Mouse (Mus musculus) CH12.LX (cell line): ENCODE measurements around the gene Cuedc1. TPM values are rescaled to one million over a fixed set of nuclear protein-coding genes. Genes with fewer than 3 reads are reported as not detected.

ENCODE experiments used
- DNase-seq: peaks from one replicate; pipeline ENCODE4 v3.0.0-alpha.2; 2013; ENCODE audit errors: extremely low read depth
- H3K27ac ChIP-seq: 2 replicates; pipeline ENCODE4 v1.5.1; 2012; ENCODE audit warnings: low read depth, mild to moderate bottlenecking, control low read depth, moderate library complexity; ENCODE audit not compliant: insufficient read depth
- H3K27me3 ChIP-seq: replicated peaks from 2 replicates; pipeline ENCODE3; 2012; ENCODE audit warnings: inconsistent platforms
- H3K36me3 ChIP-seq, 2 experiments: replicated peaks in 1 of 2; 2 replicates each; pipeline versions ENCODE3 to v1.6.1; 2012; ENCODE audit warnings: inconsistent platforms in 1 of 2, low read length in 1 of 2, mild to moderate bottlenecking in 1 of 2, mixed read lengths in 1 of 2, moderate library complexity in 1 of 2; ENCODE audit not compliant: control insufficient read depth in 1 of 2, insufficient read depth in 1 of 2
- H3K4me1 ChIP-seq, 2 experiments: 2 replicates each; pipeline ENCODE4 v1.6.1; 2012; ENCODE audit warnings: inconsistent platforms in 1 of 2, moderate library complexity in 1 of 2; ENCODE audit not compliant: insufficient read depth in 2 of 2, control insufficient read depth in 1 of 2
- H3K4me2 ChIP-seq: 2 replicates; pipeline ENCODE4 v1.6.1; 2012; ENCODE audit warnings: low read depth, mild to moderate bottlenecking, control low read depth; ENCODE audit not compliant: poor library complexity, insufficient read depth, severe bottlenecking
- H3K4me3 ChIP-seq, 3 experiments: fragments of 150-350 bp in 1 of 3; sonication (generic) in 1 of 3; replicated peaks in 1 of 3; 2 replicates each; pipeline versions ENCODE3 to v1.5.1; 2011 to 2012; ENCODE audit warnings: low read depth in 2 of 3, low read length in 2 of 3, mild to moderate bottlenecking in 2 of 3, moderate library complexity in 2 of 3, control low read depth in 1 of 3, improper control_type of control experiment in 1 of 3, inconsistent platforms in 1 of 3, mixed read lengths in 1 of 3; ENCODE audit not compliant: poor library complexity in 1 of 3
- H3K79me2 ChIP-seq: replicated peaks from 2 replicates; pipeline ENCODE4 v1.6.1; 2012; ENCODE audit warnings: mild to moderate bottlenecking, moderate library complexity; ENCODE audit not compliant: control insufficient read depth, poor library complexity, insufficient read depth, severe bottlenecking; ENCODE audit errors: extremely low read depth
- H3K9ac ChIP-seq: 2 replicates; pipeline ENCODE4 v1.6.1; 2012; ENCODE audit warnings: low read depth, mild to moderate bottlenecking, control low read depth, moderate library complexity; ENCODE audit not compliant: insufficient read depth
- H3K9me3 ChIP-seq: replicated peaks from 2 replicates; pipeline ENCODE3; 2012; ENCODE audit warnings: low read length, inconsistent platforms, mixed read lengths
- BHLHE40 ChIP-seq: IDR thresholded peaks from 2 replicates; pipeline ENCODE4 v1.6.1; 2011; ENCODE audit warnings: mild to moderate bottlenecking, low read depth, low read length, improper control_type of control experiment
- CHD1 ChIP-seq: IDR thresholded peaks from 2 replicates; pipeline ENCODE4 v1.6.1; 2012; ENCODE audit warnings: low read depth, low read length, improper control_type of control experiment, inconsistent platforms
- CHD2 ChIP-seq: IDR thresholded peaks from 2 replicates; pipeline ENCODE4 v1.6.1; 2011; ENCODE audit warnings: low read length, improper control_type of control experiment
- ETS1 ChIP-seq: conservative IDR thresholded peaks from 2 replicates; pipeline ENCODE4 v1.6.1; 2012; ENCODE audit warnings: low read depth, mild to moderate bottlenecking, inconsistent platforms, low read length, improper control_type of control experiment, moderate library complexity
- JUN ChIP-seq: IDR thresholded peaks from 2 replicates; pipeline ENCODE4 v1.6.1; 2011; ENCODE audit warnings: low read depth, mild to moderate bottlenecking, low read length, improper control_type of control experiment, moderate library complexity; ENCODE audit not compliant: insufficient read depth
- MYC ChIP-seq: IDR thresholded peaks from 2 replicates; pipeline ENCODE4 v1.6.1; 2011; ENCODE audit warnings: low read depth, mild to moderate bottlenecking, improper control_type of control experiment, low read length
- POLR2A ChIP-seq: IDR thresholded peaks from 2 replicates; pipeline ENCODE4 v1.6.1; 2011; ENCODE audit warnings: low read depth, mild to moderate bottlenecking, improper control_type of control experiment, low read length
- POLR2AphosphoS2 ChIP-seq: IDR thresholded peaks from 2 replicates; pipeline ENCODE4 v1.6.1; 2011; ENCODE audit warnings: low read depth, low read length, improper control_type of control experiment
- RAD21 ChIP-seq: IDR thresholded peaks from 2 replicates; pipeline ENCODE4 v1.6.1; 2011; ENCODE audit warnings: low read depth, mild to moderate bottlenecking, low read length, improper control_type of control experiment, moderate library complexity
- RCOR1 ChIP-seq: conservative IDR thresholded peaks from 2 replicates; pipeline ENCODE4 v1.6.1; 2012; ENCODE audit warnings: low read depth, mild to moderate bottlenecking, inconsistent platforms, low read length, improper control_type of control experiment
- SIN3A ChIP-seq: IDR thresholded peaks from 2 replicates; pipeline ENCODE4 v1.6.1; 2012; ENCODE audit warnings: low read length, improper control_type of control experiment, inconsistent platforms
- TBP ChIP-seq: conservative IDR thresholded peaks from 2 replicates; pipeline ENCODE4 v1.6.1; 2011; ENCODE audit warnings: low read depth, low read length, improper control_type of control experiment
- USF1 ChIP-seq: IDR thresholded peaks from 2 replicates; pipeline ENCODE4 v1.6.1; 2014; ENCODE audit warnings: low read depth, mild to moderate bottlenecking, inconsistent platforms, low read length, improper control_type of control experiment
- USF2 ChIP-seq: conservative IDR thresholded peaks from 2 replicates; pipeline ENCODE4 v1.6.1; 2011; ENCODE audit warnings: low read depth, low read length, improper control_type of control experiment
- ZC3H11A ChIP-seq: IDR thresholded peaks from 2 replicates; pipeline ENCODE4 v1.6.1; 2012; ENCODE audit warnings: low read depth, mild to moderate bottlenecking, inconsistent platforms, low read length, improper control_type of control experiment
- ZMIZ1 ChIP-seq: IDR thresholded peaks from 2 replicates; pipeline ENCODE4 v1.6.1; 2012; ENCODE audit warnings: low read depth, mild to moderate bottlenecking, inconsistent platforms, low read length, improper control_type of control experiment
- dilution Hi-C: fragments of 300-500 bp; cut with MboI; formaldehyde crosslinking; loops from 2 replicates; pipeline ENCODE4 v1.14.3; 2020; ENCODE audit warnings: low sequenced_read_pairs; ENCODE audit not compliant: extremely low pct_unique_long_range_greater_than_20kb, extremely low pct_ligation_motif_present
- in situ Hi-C: fragments of 300-500 bp; cut with MboI; formaldehyde crosslinking; loops from 3 replicates; pipeline ENCODE4 v1.14.3; 2019; ENCODE audit warnings: low sequenced_read_pairs, low pct_ligation_motif_present, low pct_unique_long_range_greater_than_20kb, mixed read lengths
- polyA plus RNA-seq: library from polyadenylated mRNA; unstranded; fragments of >175 nt; gene quantifications from 2 replicates; pipeline ENCODE4 v1.2.1, GENCODE M21; 2012; ENCODE audit warnings: low read depth; ENCODE audit not compliant: insufficient read length
- total RNA-seq, 2 experiments: library from RNA; depleted of rRNA; stranded (reverse); fragments of 300-350 nt in 1 of 2; fragments of >200 nt in 1 of 2; gene quantifications; 2 replicates each; pipeline ENCODE4 v1.2.3; 2012 to 2014

Gene Cuedc1
- total and polyA plus RNA-seq, 3 experiments: 0.20 to 0.51 (median 0.47) TPM

DNA sequence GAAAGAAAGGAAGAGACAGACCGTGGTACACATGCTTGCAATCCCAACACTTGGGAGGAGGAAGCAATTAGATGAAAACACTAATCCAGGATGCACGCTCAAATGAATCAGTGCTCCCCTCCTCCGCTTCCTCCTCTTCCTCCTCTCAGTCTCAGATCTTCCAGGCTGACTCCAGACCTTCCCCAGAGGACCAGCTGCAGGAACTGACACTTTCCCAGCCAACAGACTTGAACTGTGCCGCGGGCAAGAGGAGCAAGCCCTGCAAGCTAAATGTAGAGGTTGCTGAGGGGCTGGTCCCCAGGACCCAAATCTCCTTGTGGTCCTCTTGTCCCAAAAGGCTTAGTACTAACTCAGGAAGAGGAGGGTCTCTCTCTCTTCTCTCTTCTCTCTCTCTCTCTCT, 8.7 kb upstream of the Cuedc1 start:
- Histone ChIP-seq H3K79me2 (no peaks in the 10 kb centered on the region), H3K36me3 (peaks cover 0 to 6% of the 10 kb centered on the region in 2 experiments), H3K4me2 (no peak overlapping the region), H3K4me3 (no peak overlapping the region)
- dilution Hi-C loops: no loop called here
- no peak for TF ChIP-seq USF1
- TF ChIP-seq ZMIZ1: no peak
- no peak for TF ChIP-seq POLR2AphosphoS2
- TF ChIP-seq, all 38 proteins: peak for 0
- peaks cover 2% of the 10 kb centered on the region for H3K9me3 ChIP-seq
- no peak overlapping the region for H3K9ac ChIP-seq
- H3K4me1 ChIP-seq: peaks cover 6 to 11% of the 10 kb centered on the region in 2 experiments; a peak in 3 of 4 replicates
- H3K27ac ChIP-seq: no peak overlapping the region
- in situ Hi-C loops: no loop called here
- H3K27me3 ChIP-seq: peaks cover 9% of the 10 kb centered on the region
- DNase-seq: no peak

DNA sequence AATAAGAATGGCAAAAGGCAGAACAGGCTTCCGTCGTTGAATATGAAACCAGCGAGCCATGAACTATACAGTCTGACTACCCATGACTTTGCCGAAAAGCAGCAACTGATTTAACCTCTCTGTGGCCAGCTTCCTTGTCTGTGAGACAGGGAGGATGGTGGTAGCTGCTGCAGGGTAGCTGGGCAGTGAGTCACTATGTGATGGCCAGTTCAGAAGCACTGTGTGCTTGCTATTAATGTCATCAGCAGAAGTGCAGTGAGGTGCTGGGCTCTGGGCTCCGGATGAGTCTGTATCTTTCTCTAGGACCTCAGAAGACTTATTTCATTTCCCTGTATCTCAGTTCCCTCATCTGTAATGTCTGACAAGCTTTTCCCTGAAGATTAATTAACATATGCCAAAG, 7.6 kb upstream of the Cuedc1 start:
- Histone ChIP-seq H3K79me2 (no peaks in the 10 kb centered on the region), H3K27ac (no peak overlapping the region), H3K4me2 (no peak overlapping the region), H3K4me1 (peaks cover 6 to 7% of the 10 kb centered on the region in 2 experiments; a peak in 3 of 4 replicates), H3K36me3 (no peaks in the 10 kb centered on the region), H3K9me3 (peaks cover 2% of the 10 kb centered on the region), H3K4me3 (no peak overlapping the region), H3K9ac (no peak overlapping the region), H3K27me3 (peaks cover 18% of the 10 kb centered on the region)
- dilution Hi-C loops (no loop called here), in situ Hi-C loops (no loop called here)
- no peak for TF ChIP-seq ETS1
- no peak for TF ChIP-seq RAD21
- no peak for TF ChIP-seq SIN3A
- TF ChIP-seq RCOR1: no peak
- TF ChIP-seq POLR2A: no peak
- TF ChIP-seq TBP: no peak
- no peak for TF ChIP-seq ZC3H11A
- TF ChIP-seq CHD2: no peak
- no peak for TF ChIP-seq MYC
- TF ChIP-seq CHD1: no peak
- DNase-seq: no peak

- no peaks in the 10 kb centered on the region for H3K36me3 ChIP-seq
- in situ Hi-C loops: no loop called here
- TF ChIP-seq BHLHE40 (0 out of 2 replicates have a peak, but pooled peaks have one; percentile 27), CHD1 (no peak), POLR2A (no peak), SIN3A (no peak), JUN (no peak), MYC (no peak), USF2 (no peak)
- no peak for DNase-seq
- H3K27ac ChIP-seq: no peak overlapping the region
- no peak overlapping the region for H3K9ac ChIP-seq
- no peaks in the 10 kb centered on the region for H3K79me2 ChIP-seq
- peaks cover 2% of the 10 kb centered on the region for H3K9me3 ChIP-seq
- dilution Hi-C loops: no loop called here
- no peak overlapping the region for H3K4me2 ChIP-seq
- H3K4me3 ChIP-seq: no peak overlapping the region
- H3K27me3 ChIP-seq: peaks cover 31% of the 10 kb centered on the region
- peaks cover 6 to 7% of the 10 kb centered on the region in 2 experiments; a peak in 3 of 4 replicates for H3K4me1 ChIP-seq
These were observed 5.9 kb upstream of the Cuedc1 start for GRCm38 (mm10) chr11:88091949-88092348.
